Mouse (Mus musculus): ENCODE measurements around the gene Usp24. TPM values are rescaled to one million over a fixed set of nuclear protein-coding genes. Genes with fewer than 3 reads are reported as not detected.

Usp24 gene
- total RNA-seq (2021) = 39.3 and 43.9 TPM in 2 replicates
- long read RNA-seq, experiment 1, full-length matches to known transcripts = 3 of 5 reads
- long read RNA-seq, experiment 1, partial matches to known transcripts = 0 of 5 reads
- long read RNA-seq, experiment 1, other reads (novel, unspliced or antisense) = 2 of 5 reads
- long read RNA-seq, experiment 2, partial matches to known transcripts = 3 of 4 reads
- long read RNA-seq, experiment 2, other reads (novel, unspliced or antisense) = 1 of 4 reads

GRCm38 (mm10) chr4:106315921-106316350, at the start of gene Usp24:
TSS of gene Usp24 (plus strand) at chr4:106316213.
- DNase-seq = peak; percentile 85

- DNase-seq = peak; percentile 25
Measured at GRCm38 (mm10) chr4:106276937-106277336, 39.1 kb upstream of the Usp24 start.

- no peak for DNase-seq
Measured at GRCm38 (mm10) chr4:106279177-106279576, 36.8 kb upstream of the Usp24 start.

- DNase-seq = no peak
Measured at GRCm38 (mm10) chr4:106281128-106281491, 34.9 kb upstream of the Usp24 start.

- peak; percentile 14 for DNase-seq
Measured at GRCm38 (mm10) chr4:106281492-106282122, 34.4 kb upstream of the Usp24 start.

GRCm38 (mm10) chr4:106282123-106282510, 33.9 kb upstream of the Usp24 start:
- DNase-seq = no peak

GRCm38 (mm10) chr4:106286958-106287743, 28.9 kb upstream of the Usp24 start:
- DNase-seq = no peak

- no peak for DNase-seq
Measured at GRCm38 (mm10) chr4:106290201-106290600, 25.8 kb upstream of the Usp24 start.

- no peak for DNase-seq
Measured at GRCm38 (mm10) chr4:106292823-106293222, 23.2 kb upstream of the Usp24 start.

- no peak for DNase-seq
Measured at GRCm38 (mm10) chr4:106293378-106294090, 22.5 kb upstream of the Usp24 start.

- no peak for DNase-seq
Measured at GRCm38 (mm10) chr4:106295696-106296095, 20.3 kb upstream of the Usp24 start.

GRCm38 (mm10) chr4:106296412-106297086, 19.5 kb upstream of the Usp24 start:
- DNase-seq = no peak

- no peak for DNase-seq
Measured at GRCm38 (mm10) chr4:106301346-106301745, 14.7 kb upstream of the Usp24 start.

GRCm38 (mm10) chr4:106308090-106308489, 7.9 kb upstream of the Usp24 start:
- no peak for DNase-seq

- peak; percentile 45 for DNase-seq
Measured at GRCm38 (mm10) chr4:106312651-106313050, 3.4 kb upstream of the Usp24 start.

GRCm38 (mm10) chr4:106313070-106313469, 2.9 kb upstream of the Usp24 start:
- DNase-seq = no peak

GRCm38 (mm10) chr4:106313874-106314273, 2.1 kb upstream of the Usp24 start:
- no peak for DNase-seq

- no peak for DNase-seq
Measured at GRCm38 (mm10) chr4:106314291-106314690, 1.7 kb upstream of the Usp24 start.

- DNase-seq = peak; percentile 75
Measured at GRCm38 (mm10) chr4:106316351-106317178, 552 bp downstream of the Usp24 start.

- DNase-seq = peak; percentile 58
Measured at GRCm38 (mm10) chr4:106317179-106318055, 1.4 kb downstream of the Usp24 start.

All from adrenal gland, postnatal 14 days (tissue).